Mouse (Mus musculus) heart, embryonic 11.5 days (tissue): Measurements from ENCODE around the gene Vps37d. TPM values are rescaled to one million over a fixed set of nuclear protein-coding genes. Genes with fewer than 3 reads are reported as not detected.

Source experiments
- ATAC-seq: fragments of 200-750 bp; cut with Nextera tagmentation; replicated peaks from 2 replicates; pipeline ENCODE4 v1.8.0; 2017; ENCODE audit warnings: moderate library complexity; ENCODE audit not compliant: insufficient number of reproducible peaks, low FRiP score, low TSS enrichment
- H3K27ac ChIP-seq: fragments of 300-500 bp; sonication (generic); 2 replicates; pipeline ENCODE4 v1.5.1; 2014; ENCODE audit warnings: mild to moderate bottlenecking, low read depth, low read length
- H3K27me3 ChIP-seq: fragments of 300-500 bp; sonication (generic); 2 replicates; pipeline ENCODE4 v1.6.1; 2014; ENCODE audit warnings: mild to moderate bottlenecking, low read length, mixed read lengths; ENCODE audit not compliant: control insufficient read depth, insufficient read depth
- H3K36me3 ChIP-seq: fragments of 300-500 bp; sonication (generic); 2 replicates; pipeline ENCODE4 v1.6.1; 2014; ENCODE audit warnings: mild to moderate bottlenecking, low read length, moderate library complexity, mixed read lengths; ENCODE audit not compliant: control insufficient read depth, insufficient read depth
- H3K4me1 ChIP-seq: fragments of 300-500 bp; sonication (generic); 2 replicates; pipeline ENCODE4 v1.6.1; 2014; ENCODE audit warnings: low read length; ENCODE audit not compliant: control insufficient read depth, insufficient read depth
- H3K4me2 ChIP-seq: fragments of 300-500 bp; sonication (generic); 2 replicates; pipeline ENCODE4 v1.6.1; 2014; ENCODE audit warnings: mild to moderate bottlenecking, moderate library complexity
- H3K4me3 ChIP-seq: fragments of 300-500 bp; sonication (generic); 2 replicates; pipeline ENCODE4 v1.5.1; 2014; ENCODE audit warnings: low read depth, low read length
- H3K9ac ChIP-seq: fragments of 300-500 bp; sonication (generic); 2 replicates; pipeline ENCODE4 v1.6.1; 2014; ENCODE audit warnings: mild to moderate bottlenecking, low read depth, low read length, moderate library complexity
- H3K9me3 ChIP-seq: fragments of 300-500 bp; sonication (generic); replicated peaks from 2 replicates; pipeline ENCODE4 v1.6.1; 2016; ENCODE audit warnings: low read length; ENCODE audit not compliant: control insufficient read depth
- WGBS: fragments of 180-500 bp; shearing (Covaris S2); extraction: QIAGEN DNeasy Blood & Tissue Kit; methylation state at CpG from one replicate; pipeline ENCODE4 v1.1.7; 2014; ENCODE audit not compliant: insufficient replicate concordance; 5-methylcytosine and 5-hydroxymethylcytosine counted together
- polyA plus RNA-seq: library from polyadenylated mRNA; unstranded; fragments of >200 nt; fragmentation: Nextera tagmentation; extraction: Ambion mirVana; gene quantifications from 2 replicates; pipeline ENCODE4 v1.2.1, GENCODE M21; 2014

Gene Vps37d
- polyA plus RNA-seq, 1 experiment from 2014 or later: 2.6 TPM

- WGBS: 81% methylated on average over 5 of the region's 5 CpGs
- Histone ChIP-seq H3K36me3 (no peaks in the 10 kb centered on the region), H3K4me3 (no peak overlapping the region), H3K27ac (no peak overlapping the region), H3K27me3 (peaks cover 5% of the 10 kb centered on the region; the same call in 1 of the 2 replicates), H3K9ac (no peak overlapping the region), H3K4me1 (no peaks in the 10 kb centered on the region), H3K4me2 (no peak overlapping the region), H3K9me3 (no peaks in the 10 kb centered on the region)
- ATAC-seq: no peak
Observed at GRCm38 (mm10) chr5:135080539-135080938, 2.5 kb upstream of the Vps37d start.

- Histone ChIP-seq H3K36me3 (no peaks in the 10 kb centered on the region), H3K27me3 (peaks cover 2% of the 10 kb centered on the region; the same call in 1 of the 2 replicates), H3K4me1 (no peaks in the 10 kb centered on the region), H3K9ac (no peak overlapping the region), H3K27ac (no peak overlapping the region), H3K9me3 (no peaks in the 10 kb centered on the region), H3K4me3 (no peak overlapping the region), H3K4me2 (no peak overlapping the region)
- ATAC-seq: no peak
- 95% methylated on average over 2 of the region's 2 CpGs for WGBS
Observed at GRCm38 (mm10) chr5:135079578-135079977, 1.5 kb upstream of the Vps37d start.

GRCm38 (mm10) chr5:135078482-135078810 lies 380 bp upstream of the Vps37d start:
- under 1% methylated on average over 11 of the region's 11 CpGs for WGBS
- no peaks in the 10 kb centered on the region for H3K9me3 ChIP-seq
- H3K9ac ChIP-seq: peak overlapping the region; percentile 90
- H3K4me1 ChIP-seq: peaks cover 4% of the 10 kb centered on the region
- peak overlapping the region; percentile 98 for H3K4me2 ChIP-seq
- no peaks in the 10 kb centered on the region for H3K36me3 ChIP-seq
- H3K4me3 ChIP-seq: peak overlapping the region; percentile 79
- no peak overlapping the region for H3K27ac ChIP-seq
- ATAC-seq: no peak
- peaks cover 5% of the 10 kb centered on the region; the same call in 1 of the 2 replicates for H3K27me3 ChIP-seq

- H3K27ac ChIP-seq: no peak overlapping the region
- peak overlapping the region; percentile 90 for H3K9ac ChIP-seq
- no peaks in the 10 kb centered on the region for H3K9me3 ChIP-seq
- H3K4me2 ChIP-seq: peak overlapping the region; percentile 98
- H3K27me3 ChIP-seq: peaks cover 5% of the 10 kb centered on the region; the same call in 1 of the 2 replicates
- H3K4me1 ChIP-seq: peaks cover 7% of the 10 kb centered on the region
- no peaks in the 10 kb centered on the region for H3K36me3 ChIP-seq
- ATAC-seq: no peak
- WGBS: 37% methylated on average over 14 of the region's 14 CpGs
- peak overlapping the region; percentile 79 for H3K4me3 ChIP-seq
Observed at GRCm38 (mm10) chr5:135076931-135077505, 1.0 kb downstream of the Vps37d start.

- no peak for ATAC-seq
- H3K9ac ChIP-seq: no peak overlapping the region
- WGBS: 80% methylated on average over 14 of the region's 14 CpGs
- no peaks in the 10 kb centered on the region for H3K9me3 ChIP-seq
- H3K27me3 ChIP-seq: peaks cover 5% of the 10 kb centered on the region; the same call in 1 of the 2 replicates
- H3K27ac ChIP-seq: no peak overlapping the region
- H3K4me2 ChIP-seq: no peak overlapping the region; the same call in 1 of the 2 replicates
- peaks cover 7% of the 10 kb centered on the region for H3K4me1 ChIP-seq
- H3K36me3 ChIP-seq: no peaks in the 10 kb centered on the region
- no peak overlapping the region for H3K4me3 ChIP-seq
Observed at GRCm38 (mm10) chr5:135076368-135076767, 1.7 kb downstream of the Vps37d start.

GRCm38 (mm10) chr5:135075655-135076054 lies 2.4 kb downstream of the Vps37d start:
- Histone ChIP-seq H3K36me3 (no peaks in the 10 kb centered on the region), H3K9ac (no peak overlapping the region), H3K4me2 (no peak overlapping the region), H3K27ac (no peak overlapping the region), H3K4me3 (no peak overlapping the region), H3K9me3 (no peaks in the 10 kb centered on the region), H3K27me3 (peaks cover 5% of the 10 kb centered on the region; the same call in 1 of the 2 replicates), H3K4me1 (peaks cover 7% of the 10 kb centered on the region)
- no peak for ATAC-seq
- WGBS: 62% methylated on average over 4 of the region's 4 CpGs

- H3K9ac ChIP-seq: peak overlapping the region; percentile 56; the same call in 1 of the 2 replicates
- H3K4me2 ChIP-seq: peak overlapping the region; percentile 46
- no peak for ATAC-seq
- WGBS: 24% methylated on average over 26 of the region's 26 CpGs
- H3K4me1 ChIP-seq: peaks cover 7% of the 10 kb centered on the region
- H3K4me3 ChIP-seq: no peak overlapping the region; the same call in 1 of the 2 replicates
- H3K27me3 ChIP-seq: 0 out of 2 replicates have a peak, but pooled peaks cover 3% of the 10 kb centered on the region
- no peaks in the 10 kb centered on the region for H3K9me3 ChIP-seq
- no peaks in the 10 kb centered on the region for H3K36me3 ChIP-seq
- no peak overlapping the region for H3K27ac ChIP-seq
Observed at GRCm38 (mm10) chr5:135073349-135074150, 4.5 kb downstream of the Vps37d start.

- 50% methylated on average over 6 of the region's 6 CpGs for WGBS
- H3K9me3 ChIP-seq: no peaks in the 10 kb centered on the region
- no peak overlapping the region for H3K4me2 ChIP-seq
- H3K27me3 ChIP-seq: 0 out of 2 replicates have a peak, but pooled peaks cover 3% of the 10 kb centered on the region
- H3K9ac ChIP-seq: no peak overlapping the region
- no peak overlapping the region for H3K27ac ChIP-seq
- H3K4me1 ChIP-seq: peaks cover 7% of the 10 kb centered on the region
- no peak for ATAC-seq
- H3K4me3 ChIP-seq: no peak overlapping the region
- H3K36me3 ChIP-seq: no peaks in the 10 kb centered on the region
Observed at GRCm38 (mm10) chr5:135072720-135073119, 5.3 kb downstream of the Vps37d start.
